Mouse (Mus musculus): ENCODE measurements around the gene Zmynd8. TPM values are rescaled to one million over a fixed set of nuclear protein-coding genes. Genes with fewer than 3 reads are reported as not detected.

Gene Zmynd8
- total and polyA plus RNA-seq, 3 experiments, result 30.3 to 89.2 (median 41.6) TPM

DNA sequence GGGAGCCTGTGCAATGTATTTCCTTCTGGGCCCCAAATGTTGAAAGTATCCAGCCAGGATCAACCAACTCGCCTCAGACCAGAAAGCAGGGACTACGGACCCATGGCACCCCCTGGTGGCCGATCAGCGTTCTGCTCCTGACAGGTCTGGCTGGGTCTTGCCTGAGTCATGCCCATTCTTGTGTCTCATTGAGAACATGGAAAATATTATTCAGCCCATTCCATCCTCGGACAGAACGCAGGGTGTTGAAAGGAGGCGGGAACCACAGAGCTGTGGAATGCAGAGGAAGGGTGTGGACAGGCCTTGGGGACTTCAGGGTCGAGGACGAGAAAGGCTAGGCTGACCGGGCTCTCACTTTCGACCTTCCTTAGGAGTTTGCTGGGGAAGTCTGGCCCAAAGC is 15.5 kb upstream of the Zmynd8 start:
- no peak overlapping the region for H3K4me3 ChIP-seq (ENCODE audit: control insufficient read depth in 1 of 2, insufficient read depth in 1 of 2, low read depth in 2 of 2, low read length in 2 of 2)
- H3K27ac ChIP-seq (ENCODE audit: control insufficient read depth, low read depth, low read length), result no peak overlapping the region
- peaks cover 3% of the 10 kb centered on the region in 2 experiments; a peak in 1 of 4 replicates for H3K4me1 ChIP-seq (ENCODE audit: control insufficient read depth in 1 of 2, insufficient read depth in 2 of 2, low read length in 2 of 2)
- H3K36me3 ChIP-seq (ENCODE audit: control insufficient read depth in 1 of 2, insufficient read depth in 2 of 2, low read length in 2 of 2), result peaks cover 0 to 2% of the 10 kb centered on the region in 2 experiments; a peak in 1 of 4 replicates
- no peak overlapping the region for H3K9ac ChIP-seq (ENCODE audit: control insufficient read depth, low read depth, low read length, poor library complexity, severe bottlenecking)
- no peaks in the 10 kb centered on the region for H3K27me3 ChIP-seq (ENCODE audit: control insufficient read depth in 1 of 2, insufficient read depth in 2 of 2, low read length in 2 of 2)
- DNase-seq (ENCODE audit: low read depth, low spot score), result peak; percentile 88
- no peaks in the 10 kb centered on the region for H3K9me3 ChIP-seq (replicated peaks; ENCODE audit: insufficient read depth, low read length)
- H3K79me2 ChIP-seq (ENCODE audit: control insufficient read depth, insufficient read depth, low read length, poor library complexity), result no peaks in the 10 kb centered on the region
- no peak for TF ChIP-seq POLR2A (IDR thresholded peaks at IDR 0.05; ENCODE audit: control insufficient read depth in 1 of 2, insufficient read depth in 1 of 2, low read depth in 1 of 2, low read length in 2 of 2, poor library complexity in 1 of 2)
- TF ChIP-seq POLR2AphosphoS5 (IDR thresholded peaks at IDR 0.05; ENCODE audit: borderline replicate concordance, low read depth, low read length), result no peak
- TF ChIP-seq TBP (IDR thresholded peaks at IDR 0.05; ENCODE audit: low read depth, low read length), result no peak
- 0 out of 4 replicates have a peak, but pooled peaks of 1 of the 2 experiments have one; percentile 38 for TF ChIP-seq EP300 (IDR thresholded peaks at IDR 0.05; ENCODE audit: low read depth in 1 of 2, low read length in 2 of 2)
- TF ChIP-seq TCF12 (IDR thresholded peaks at IDR 0.05; ENCODE audit: low read depth, low read length), result 0 out of 2 replicates have a peak, but pooled peaks have one; percentile 21
- no peak for TF ChIP-seq USF1 (IDR thresholded peaks at IDR 0.05; ENCODE audit: low read depth, low read length)
- TF ChIP-seq GABPA (IDR thresholded peaks at IDR 0.05; ENCODE audit: low read depth, low read length), result no peak
- TF ChIP-seq GATA1 (IDR thresholded peaks at IDR 0.05; ENCODE audit: low read depth, low read length), result no peak
- TF ChIP-seq MEF2A (IDR thresholded peaks at IDR 0.05; ENCODE audit: extremely low read depth, insufficient replicate concordance, low read depth, low read length, poor library complexity, severe bottlenecking), result no peak
- no peak for TF ChIP-seq RCOR1 (IDR thresholded peaks at IDR 0.05; ENCODE audit: low read depth, low read length)
- TF ChIP-seq JUND (IDR thresholded peaks at IDR 0.05; ENCODE audit: low read depth, low read length), result no peak
- TF ChIP-seq MXI1 (IDR thresholded peaks at IDR 0.05; ENCODE audit: low read depth, low read length), result no peak
- no peak for TF ChIP-seq USF2 (IDR thresholded peaks at IDR 0.05; ENCODE audit: borderline replicate concordance in 1 of 2, insufficient read depth in 1 of 2, low read depth in 1 of 2, low read length in 2 of 2)
- TF ChIP-seq NRF1 (IDR thresholded peaks at IDR 0.05; ENCODE audit: insufficient read depth, low read depth, low read length, poor library complexity, severe bottlenecking), result no peak; the same call in 1 of the 2 replicates
- TF ChIP-seq TAL1 (IDR thresholded peaks at IDR 0.05; ENCODE audit: low read length), result no peak
- 0 out of 2 replicates have a peak, but pooled peaks have one; percentile 39 for TF ChIP-seq MAZ (IDR thresholded peaks at IDR 0.05; ENCODE audit: low read depth, low read length)
- TF ChIP-seq POLR2AphosphoS2 (IDR thresholded peaks at IDR 0.05; ENCODE audit: low read length), result no peak
- TF ChIP-seq MYB (IDR thresholded peaks at IDR 0.05; ENCODE audit: low read depth, low read length), result no peak
- TF ChIP-seq NELFE (IDR thresholded peaks at IDR 0.05; ENCODE audit: low read depth, low read length), result no peak
- TF ChIP-seq MAFK (IDR thresholded peaks at IDR 0.05; ENCODE audit: borderline replicate concordance, low read depth, low read length), result no peak
- TF ChIP-seq BHLHE40 (IDR thresholded peaks at IDR 0.05; ENCODE audit: borderline replicate concordance, low read depth, low read length), result 0 out of 2 replicates have a peak, but pooled peaks have one; percentile 11
- TF ChIP-seq ELF1 (IDR thresholded peaks at IDR 0.05; ENCODE audit: low read depth, low read length), result 0 out of 2 replicates have a peak, but pooled peaks have one; percentile 47
- TF ChIP-seq ZMIZ1 (IDR thresholded peaks at IDR 0.05; ENCODE audit: low read depth, low read length), result no peak
- no peak for TF ChIP-seq CHD2 (IDR thresholded peaks at IDR 0.05; ENCODE audit: low read length)
- peak; percentile 92 to 100 (median 99) for TF ChIP-seq CTCF (IDR thresholded peaks at IDR 0.05 in 2 of 3, conservative IDR thresholded peaks at IDR 0.05 in 1 of 3; ENCODE audit: control insufficient read depth in 1 of 3, insufficient read depth in 1 of 3, low read depth in 2 of 3, low read length in 3 of 3, poor library complexity in 1 of 3, severe bottlenecking in 1 of 3)
- TF ChIP-seq KAT2A (conservative IDR thresholded peaks at IDR 0.05; ENCODE audit: low read depth, low read length), result no peak
- peak; percentile 100 for TF ChIP-seq SMC3 (IDR thresholded peaks at IDR 0.05; ENCODE audit: low read depth, low read length)
- TF ChIP-seq SIN3A (IDR thresholded peaks at IDR 0.05; ENCODE audit: low read length), result peak; percentile 45
- TF ChIP-seq ETS1 (IDR thresholded peaks at IDR 0.05; ENCODE audit: low read depth, low read length), result no peak
- no peak for TF ChIP-seq E2F4 (IDR thresholded peaks at IDR 0.05; ENCODE audit: borderline replicate concordance, low read depth, low read length)
- TF ChIP-seq ZC3H11A (IDR thresholded peaks at IDR 0.05; ENCODE audit: low read depth, low read length), result peak; percentile 99
- TF ChIP-seq CHD1 (IDR thresholded peaks at IDR 0.05; ENCODE audit: low read depth, low read length), result no peak
- TF ChIP-seq HCFC1 (IDR thresholded peaks at IDR 0.05; ENCODE audit: low read depth, low read length), result 0 out of 2 replicates have a peak, but pooled peaks have one; percentile 31
- no peak for TF ChIP-seq UBTF (IDR thresholded peaks at IDR 0.05; ENCODE audit: borderline replicate concordance, insufficient read depth, low read depth, low read length)
- TF ChIP-seq RAD21 (IDR thresholded peaks at IDR 0.05; ENCODE audit: low read depth, low read length), result peak; percentile 100
- no peak for TF ChIP-seq ZKSCAN1 (IDR thresholded peaks at IDR 0.05; ENCODE audit: low read depth, low read length)
- TF ChIP-seq ZNF384 (IDR thresholded peaks at IDR 0.05; ENCODE audit: low read depth, low read length), result peak; percentile 44; the same call in 1 of the 2 replicates

Measured in MEL (cell line).